Mouse (Mus musculus): ENCODE data around the gene Mettl23.

Gene Mettl23

DNA sequence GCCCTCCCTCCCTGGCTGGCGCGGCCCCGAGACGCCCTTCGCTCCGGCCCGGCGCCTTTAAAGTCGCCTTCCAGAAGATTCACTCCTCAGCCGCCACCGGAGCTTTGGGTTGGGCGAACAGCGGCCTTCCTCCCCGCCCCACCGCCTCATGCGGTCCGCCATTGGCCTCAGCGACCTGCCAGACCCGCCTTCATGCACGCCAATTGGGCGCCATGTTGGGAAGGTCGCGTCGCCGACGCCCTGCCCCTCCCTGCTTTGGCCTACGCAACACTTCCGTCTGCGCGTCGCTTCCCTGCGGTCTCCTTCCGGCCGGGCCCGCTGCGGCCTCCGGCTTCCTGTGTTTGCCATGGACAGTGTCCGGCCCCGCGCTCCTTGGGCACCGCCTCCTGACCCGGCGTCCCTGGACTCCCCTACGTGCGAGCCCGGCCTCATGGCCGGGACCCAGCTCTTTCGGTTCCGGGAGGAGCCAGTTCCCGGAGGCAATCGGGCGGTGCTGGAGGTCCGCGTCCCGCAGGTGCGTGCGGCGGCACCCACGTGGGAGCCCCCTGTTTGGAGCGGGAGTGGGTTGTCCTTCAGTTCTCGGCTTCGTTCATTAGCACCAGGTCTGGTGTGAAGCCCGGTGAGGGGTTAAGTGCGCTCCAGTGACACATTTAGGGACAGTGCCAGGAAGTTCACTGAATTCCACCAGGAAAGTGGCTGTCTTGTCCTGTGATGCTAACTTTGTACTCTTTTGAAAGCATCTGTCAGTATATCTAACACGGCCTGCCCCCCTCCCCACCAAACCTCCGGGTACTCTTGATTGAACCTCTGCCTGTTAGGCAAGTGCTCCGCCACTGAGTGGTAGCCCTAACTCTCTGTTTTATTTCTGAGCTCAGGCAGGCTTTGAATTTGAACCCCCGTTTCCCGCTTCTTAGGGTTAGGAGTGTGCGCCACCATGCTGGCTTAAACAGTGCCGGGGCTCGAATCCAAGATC is at the start of gene Mettl23, which contains the start of gene Jmjd6:
Gene Mettl23, plus strand, starts transcription at position 18 of the 973 bp plus-strand sequence.
Gene Jmjd6, minus strand, starts transcription at position 189 of the 973 bp plus-strand sequence.
- peak; percentile 99 for DNase-seq

- no peak for DNase-seq
Observed at GRCm38 (mm10) chr11:116799364-116799763, 43.7 kb upstream of the Mettl23 start.

GRCm38 (mm10) chr11:116801106-116801505 is 42.0 kb upstream of the Mettl23 start:
- no peak for DNase-seq

- DNase-seq: no peak
Observed at GRCm38 (mm10) chr11:116802709-116803108, 40.4 kb upstream of the Mettl23 start.

DNA sequence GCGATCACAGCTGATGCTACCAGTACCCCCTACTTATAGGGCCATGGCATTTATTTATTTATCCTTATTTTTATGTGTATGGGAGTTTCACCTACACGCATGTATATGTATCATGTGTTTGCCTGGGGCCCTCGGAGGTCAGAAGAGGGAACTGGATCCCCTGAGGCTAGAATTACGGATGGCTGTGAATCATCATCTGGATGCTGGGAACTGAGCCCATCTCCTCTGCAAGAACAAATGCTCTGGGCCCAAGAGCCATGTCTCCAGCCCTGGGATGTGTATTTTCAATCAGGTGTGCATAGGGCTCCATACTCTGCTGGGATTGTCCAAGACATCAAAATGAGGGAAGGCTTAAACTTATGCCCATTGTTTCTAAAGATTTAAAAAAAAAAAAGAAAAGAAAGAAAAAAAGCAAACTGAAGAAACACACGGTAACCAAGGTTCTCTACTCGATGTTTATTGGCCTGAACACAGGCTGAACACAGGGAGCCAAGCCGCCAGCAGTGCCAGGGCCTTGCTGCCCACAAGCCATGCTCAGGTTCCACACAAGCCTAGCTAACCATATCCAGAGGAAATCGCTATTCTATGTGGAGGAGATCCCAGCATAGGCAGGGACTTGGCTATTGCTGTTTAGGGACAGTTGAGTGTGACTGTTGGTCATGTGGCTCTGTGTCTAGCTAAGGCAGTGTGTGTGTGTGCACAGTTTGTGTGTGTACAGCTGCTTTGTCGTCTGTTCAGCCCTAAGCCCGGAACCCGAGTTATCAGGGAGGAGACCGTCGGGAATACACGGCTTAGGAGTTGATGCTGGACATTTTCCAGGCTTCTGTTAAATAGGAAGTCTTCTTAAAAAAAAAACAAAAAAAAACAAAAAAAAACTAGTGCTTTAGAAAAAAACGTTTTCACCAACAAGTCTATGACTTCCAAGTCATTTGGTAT is 36.7 kb upstream of the Mettl23 start:
- no peak for DNase-seq

GRCm38 (mm10) chr11:116807116-116807515 is 36.0 kb upstream of the Mettl23 start:
- no peak for DNase-seq

DNA sequence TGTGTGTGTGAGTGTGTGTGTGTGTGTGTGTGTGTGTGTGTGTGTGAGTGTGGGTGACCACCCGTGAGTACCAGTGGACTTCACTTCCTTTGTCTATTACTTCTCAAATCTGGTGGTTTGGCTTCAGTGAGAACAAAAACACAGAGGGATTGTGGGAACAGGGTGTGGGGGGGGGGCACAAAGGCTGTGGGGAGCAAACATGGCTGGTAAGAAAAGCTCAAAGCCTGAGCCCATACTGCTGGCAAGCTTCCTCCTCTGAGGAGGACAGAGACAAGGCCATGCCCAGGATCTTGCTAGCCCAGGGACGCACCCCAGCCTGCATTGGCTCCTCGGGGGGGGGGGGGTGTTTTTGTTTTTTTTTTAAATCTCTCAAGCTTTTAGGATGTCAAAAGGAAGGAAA is 35.6 kb upstream of the Mettl23 start:
- no peak for DNase-seq

DNA sequence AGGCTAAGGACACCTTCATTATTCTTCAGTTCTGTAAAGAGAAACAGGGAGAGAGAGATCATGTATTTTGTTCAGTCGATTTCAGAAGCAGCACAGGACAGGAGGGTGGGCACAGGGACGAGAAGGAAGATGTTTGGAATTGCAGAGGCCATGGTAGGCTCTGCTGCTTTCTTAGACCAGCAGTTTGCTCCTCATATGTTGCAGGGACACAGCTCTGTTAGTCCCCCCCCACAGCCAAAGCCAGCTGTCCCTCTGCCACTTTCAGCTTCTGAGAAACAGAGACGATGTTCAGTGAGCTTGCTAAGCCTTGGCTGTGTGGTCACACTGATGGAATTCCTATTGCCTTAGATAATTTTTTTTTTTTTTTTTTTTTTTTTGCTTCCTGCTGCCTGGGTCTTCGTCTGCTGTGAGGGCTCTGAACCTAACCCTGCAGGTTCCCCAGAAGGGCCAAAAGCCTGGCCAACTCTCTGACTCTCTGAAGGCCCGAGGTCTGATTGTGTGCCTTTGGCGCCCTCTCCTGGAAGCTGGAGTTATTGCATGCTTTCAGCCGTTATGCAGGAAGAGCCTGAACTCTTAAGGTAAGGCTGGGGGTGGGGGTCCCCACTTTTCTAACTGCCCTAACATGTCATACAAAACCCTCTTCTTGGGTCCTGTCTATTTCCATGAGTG is 35.0 kb upstream of the Mettl23 start:
- peak; percentile 83 for DNase-seq

DNA sequence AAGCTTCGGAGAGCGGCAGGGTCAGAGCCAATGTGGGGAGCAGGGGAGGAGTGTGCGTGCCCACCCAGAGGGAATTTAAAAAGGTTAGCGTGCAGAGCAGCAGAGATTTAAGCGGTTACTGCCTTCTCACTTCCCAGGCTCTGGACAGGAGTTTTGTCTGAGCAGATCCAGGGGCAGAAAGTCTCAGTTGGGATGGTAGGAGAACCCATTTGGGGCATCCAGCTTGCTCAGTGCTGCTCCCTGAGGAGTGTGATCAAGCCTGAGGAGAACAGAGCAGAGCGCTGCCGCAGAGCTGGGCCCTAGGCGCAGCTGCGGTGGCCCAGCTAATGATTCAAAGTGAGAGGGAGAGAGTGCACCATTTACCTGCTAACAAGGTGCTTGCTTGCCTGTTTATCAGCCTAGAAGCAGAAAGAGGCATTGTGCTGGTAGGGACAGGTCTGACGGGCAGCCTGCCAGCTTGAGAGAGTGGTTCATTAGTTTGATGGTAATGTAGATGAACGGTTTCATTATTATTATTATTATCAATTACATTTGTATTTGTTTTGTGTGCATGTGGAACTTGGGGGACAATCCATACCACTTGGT is 34.2 kb upstream of the Mettl23 start:
- no peak for DNase-seq

- peak; percentile 42 for DNase-seq
Observed at GRCm38 (mm10) chr11:116809520-116809919, 33.6 kb upstream of the Mettl23 start.

GRCm38 (mm10) chr11:116810528-116810927 is 32.5 kb upstream of the Mettl23 start:
- no peak for DNase-seq

GRCm38 (mm10) chr11:116810983-116811901 is 31.8 kb upstream of the Mettl23 start:
- peak; percentile 88 for DNase-seq

GRCm38 (mm10) chr11:116812793-116813529 is 30.1 kb upstream of the Mettl23 start:
- peak; percentile 58 for DNase-seq

DNA sequence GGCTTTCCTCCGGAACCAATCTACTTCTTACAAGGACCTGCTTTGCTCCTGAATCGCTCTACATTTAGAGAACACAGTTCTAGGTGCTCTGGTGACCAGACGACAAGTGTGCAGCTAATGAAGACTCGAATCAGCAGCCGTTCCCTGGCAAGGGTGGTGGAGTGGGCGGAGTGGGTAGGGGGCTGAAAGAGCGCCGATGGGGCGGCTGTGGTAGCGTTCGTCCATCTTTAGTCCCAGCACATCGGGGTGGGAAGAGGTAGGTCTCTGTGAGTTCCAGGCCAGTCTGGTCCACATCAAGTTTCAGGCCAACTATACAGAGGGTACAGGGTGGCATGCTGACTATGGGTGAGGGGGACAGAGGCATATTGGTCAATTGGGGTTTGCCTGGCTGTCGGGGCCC is 29.5 kb upstream of the Mettl23 start:
- peak; percentile 34 for DNase-seq

DNA sequence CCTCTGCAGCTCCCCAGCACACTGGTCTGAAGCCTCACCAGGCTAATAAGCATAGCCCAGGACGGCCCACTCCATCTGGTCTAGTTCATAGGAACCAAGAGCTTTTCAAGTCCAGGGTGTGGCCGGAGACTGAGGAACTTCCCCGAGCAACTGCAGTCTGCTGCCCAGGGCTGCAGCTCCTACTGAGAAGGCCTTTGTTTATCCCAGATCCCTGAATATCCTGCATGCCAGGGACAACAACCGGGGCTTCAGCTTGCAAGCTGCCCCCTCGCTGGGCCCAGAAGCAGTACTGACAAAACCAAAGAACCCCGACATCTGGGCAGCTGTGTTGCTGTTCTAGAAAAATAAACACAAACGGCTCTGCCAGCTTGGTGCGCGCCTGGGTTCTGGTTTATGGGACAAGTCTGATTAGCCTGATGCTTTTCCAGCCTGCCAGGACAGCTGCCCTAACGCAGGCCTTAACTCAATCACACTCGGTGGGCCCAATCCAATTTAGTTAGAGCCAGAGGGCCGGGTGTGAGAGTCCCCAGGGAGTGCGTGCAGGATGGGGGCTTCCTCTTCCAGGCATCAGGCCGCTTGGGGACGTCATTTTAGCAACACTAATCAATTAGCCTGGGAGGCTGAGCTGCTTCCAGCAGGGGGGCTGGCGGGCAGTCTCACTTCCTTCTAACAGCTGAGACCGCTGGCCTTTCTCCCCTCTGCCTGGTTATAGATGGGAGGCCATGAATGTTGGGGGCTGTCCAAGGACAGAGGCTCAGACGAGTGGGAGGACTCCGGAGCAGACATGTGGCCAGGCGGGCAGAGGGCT is 28.8 kb upstream of the Mettl23 start:
- peak; percentile 38 for DNase-seq

DNA sequence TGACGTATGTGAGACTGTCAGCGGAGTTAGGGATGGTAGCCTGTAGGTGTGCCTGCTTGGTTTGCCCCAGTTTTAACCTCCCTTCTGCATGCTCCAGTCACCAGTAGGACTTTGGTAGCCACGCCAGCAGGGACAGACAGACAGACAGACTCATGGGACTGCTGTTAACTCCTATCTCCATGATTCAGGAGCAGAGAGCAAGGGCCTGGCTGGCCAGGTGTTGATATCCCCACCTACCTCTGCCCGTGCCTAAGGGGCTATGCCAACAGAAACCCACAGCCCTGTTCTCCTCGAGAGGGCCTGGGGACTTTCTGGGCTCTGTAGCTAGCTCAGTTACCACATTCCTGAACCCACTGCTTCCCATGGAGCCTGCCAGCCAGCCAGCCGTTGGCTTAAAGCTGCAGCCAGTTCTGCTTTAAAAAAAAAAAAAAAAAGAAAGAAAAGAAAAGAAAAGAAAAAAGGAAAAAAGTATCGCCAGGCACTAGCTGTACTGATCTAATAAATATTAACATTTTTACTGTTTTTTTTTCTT is 28.1 kb upstream of the Mettl23 start:
- no peak for DNase-seq

DNA sequence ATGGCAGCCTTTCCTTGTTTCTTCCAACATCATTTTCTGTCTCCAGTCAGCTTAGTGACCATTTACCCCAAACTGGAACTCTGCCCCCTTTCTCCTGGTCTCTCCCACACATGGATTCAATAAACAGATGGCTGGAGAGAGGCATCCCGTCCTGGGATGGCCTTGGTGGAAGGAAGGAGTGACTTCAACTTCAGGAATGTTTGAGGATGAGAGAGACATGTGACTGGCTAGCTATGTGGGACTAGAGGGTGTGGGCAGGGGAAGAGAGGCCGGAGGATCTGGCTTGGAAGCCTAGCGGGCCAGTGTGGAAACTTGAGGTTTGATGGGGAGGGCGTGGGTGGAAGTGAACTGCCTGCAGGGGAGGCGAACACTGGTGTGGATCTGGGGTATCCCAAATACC is 26.3 kb upstream of the Mettl23 start:
- peak; percentile 8 for DNase-seq

DNA sequence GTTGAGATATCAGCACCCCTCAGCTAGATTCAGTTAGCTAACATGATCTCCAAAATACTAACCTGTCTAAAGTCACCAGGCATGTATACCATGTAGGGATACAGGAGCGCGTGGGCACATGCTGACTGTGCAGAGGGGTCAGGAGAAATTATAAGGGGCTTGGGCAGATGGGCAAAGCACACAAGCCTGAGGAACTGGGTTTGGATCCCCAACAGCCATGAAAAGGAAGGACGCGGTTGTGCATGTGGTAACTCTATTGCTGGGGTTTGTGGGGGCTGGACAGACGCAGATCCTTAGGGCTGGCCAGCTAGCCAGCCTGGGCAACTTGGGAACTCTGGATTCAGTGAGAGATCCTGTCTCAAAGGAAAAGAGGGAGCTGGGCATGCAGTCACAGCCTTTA is 25.5 kb upstream of the Mettl23 start:
- peak; percentile 3 for DNase-seq

GRCm38 (mm10) chr11:116818722-116819121 is 24.4 kb upstream of the Mettl23 start:
- no peak for DNase-seq
